Mouse (Mus musculus): ENCODE results near the gene Nrxn1. TPM values are rescaled to one million over a fixed set of nuclear protein-coding genes. Genes with fewer than 3 reads are reported as not detected.
A peak's percentile ranks its signal among the peaks of the same experiment; 100 is the strongest.

Nrxn1 gene
- polyA plus RNA-seq, 1 experiment from 2014 or later = 41.7 TPM

- no peak for ATAC-seq (ENCODE audit: low FRiP score)
- H3K27ac ChIP-seq = no peak overlapping the region
- no peaks in the 10 kb centered on the region for H3K27me3 ChIP-seq
- no peaks in the 10 kb centered on the region for H3K9me3 ChIP-seq
- no peaks in the 10 kb centered on the region for H3K4me1 ChIP-seq
- H3K9ac ChIP-seq = no peak overlapping the region
- WGBS = 86% methylated on average over 2 of the region's 2 CpGs
- no peaks in the 10 kb centered on the region for H3K36me3 ChIP-seq (replicated peaks)
- H3K4me3 ChIP-seq (replicated peaks) = no peak overlapping the region
- no peak overlapping the region for H3K4me2 ChIP-seq
These were observed 157.9 kb downstream of the Nrxn1 start for GRCm38 (mm10) chr17:90934929-90935328.

- ATAC-seq (ENCODE audit: low FRiP score) = no peak
- H3K4me3 ChIP-seq (replicated peaks) = no peak overlapping the region
- no peaks in the 10 kb centered on the region for H3K27me3 ChIP-seq
- H3K9ac ChIP-seq = no peak overlapping the region
- H3K4me2 ChIP-seq = no peak overlapping the region
- no peaks in the 10 kb centered on the region for H3K4me1 ChIP-seq
- no peak overlapping the region for H3K27ac ChIP-seq
- H3K9me3 ChIP-seq = no peaks in the 10 kb centered on the region
- no peaks in the 10 kb centered on the region for H3K36me3 ChIP-seq (replicated peaks)
- WGBS = 81% methylated on average over 2 of the region's 2 CpGs
These were observed 179.6 kb downstream of the Nrxn1 start for GRCm38 (mm10) chr17:90913320-90913719.

- H3K9me3 ChIP-seq = no peaks in the 10 kb centered on the region
- no peaks in the 10 kb centered on the region for H3K4me1 ChIP-seq
- ATAC-seq (ENCODE audit: low FRiP score) = no peak
- H3K27me3 ChIP-seq = no peaks in the 10 kb centered on the region
- no peaks in the 10 kb centered on the region for H3K36me3 ChIP-seq (replicated peaks)
- no peak overlapping the region for H3K9ac ChIP-seq
- H3K4me3 ChIP-seq (replicated peaks) = no peak overlapping the region
- H3K27ac ChIP-seq = no peak overlapping the region
- WGBS = 90% methylated on average over 2 of the region's 2 CpGs
- no peak overlapping the region for H3K4me2 ChIP-seq
These were observed 180.1 kb downstream of the Nrxn1 start for GRCm38 (mm10) chr17:90912746-90913145.

GRCm38 (mm10) chr17:90912341-90912740 lies 180.5 kb downstream of the Nrxn1 start:
- Histone ChIP-seq H3K4me2 (no peak overlapping the region), H3K4me3 (replicated peaks) (no peak overlapping the region), H3K4me1 (no peaks in the 10 kb centered on the region), H3K36me3 (replicated peaks) (no peaks in the 10 kb centered on the region), H3K9me3 (no peaks in the 10 kb centered on the region), H3K9ac (no peak overlapping the region), H3K27ac (no peak overlapping the region), H3K27me3 (no peaks in the 10 kb centered on the region)
- no peak for ATAC-seq (ENCODE audit: low FRiP score)

- Histone ChIP-seq H3K36me3 (replicated peaks) (no peaks in the 10 kb centered on the region), H3K9me3 (no peaks in the 10 kb centered on the region), H3K27ac (no peak overlapping the region), H3K4me3 (replicated peaks) (no peak overlapping the region), H3K4me1 (no peaks in the 10 kb centered on the region), H3K4me2 (no peak overlapping the region), H3K9ac (no peak overlapping the region), H3K27me3 (no peaks in the 10 kb centered on the region)
- ATAC-seq (ENCODE audit: low FRiP score) = 0 out of 2 replicates have a peak, but pooled peaks have one; percentile 36
- WGBS = 82% methylated on average over 6 of the region's 6 CpGs
These were observed 186.5 kb downstream of the Nrxn1 start for GRCm38 (mm10) chr17:90906118-90907093.

- Histone ChIP-seq H3K36me3 (replicated peaks) (no peaks in the 10 kb centered on the region), H3K9me3 (no peaks in the 10 kb centered on the region), H3K27me3 (no peaks in the 10 kb centered on the region), H3K4me1 (no peaks in the 10 kb centered on the region), H3K9ac (no peak overlapping the region), H3K4me2 (no peak overlapping the region), H3K4me3 (replicated peaks) (no peak overlapping the region), H3K27ac (no peak overlapping the region)
- ATAC-seq (ENCODE audit: low FRiP score) = no peak
- 94% methylated on average over 5 of the region's 5 CpGs for WGBS
These were observed 187.7 kb downstream of the Nrxn1 start for GRCm38 (mm10) chr17:90905143-90905542.

- H3K27ac ChIP-seq = peak overlapping the region; percentile 69
- no peak overlapping the region for H3K4me2 ChIP-seq
- no peaks in the 10 kb centered on the region for H3K27me3 ChIP-seq
- ATAC-seq (ENCODE audit: low FRiP score) = peak; percentile 96
- H3K4me1 ChIP-seq = peaks cover 7% of the 10 kb centered on the region
- H3K36me3 ChIP-seq (replicated peaks) = no peaks in the 10 kb centered on the region
- H3K9ac ChIP-seq = no peak overlapping the region
- 22% methylated on average over 4 of the region's 4 CpGs for WGBS
- no peak overlapping the region for H3K4me3 ChIP-seq (replicated peaks)
- no peaks in the 10 kb centered on the region for H3K9me3 ChIP-seq
These were observed 200.3 kb downstream of the Nrxn1 start for GRCm38 (mm10) chr17:90892327-90893259.

GRCm38 (mm10) chr17:90891711-90892110 lies 201.2 kb downstream of the Nrxn1 start:
- ATAC-seq (ENCODE audit: low FRiP score) = no peak
- WGBS = 46% methylated on average over 1 of the region's 1 CpGs

GRCm38 (mm10) chr17:90857225-90857624 lies 235.6 kb downstream of the Nrxn1 start:
- Histone ChIP-seq H3K4me1 (peaks cover 10% of the 10 kb centered on the region; the same call in 1 of the 2 replicates), H3K9ac (no peak overlapping the region), H3K27me3 (no peaks in the 10 kb centered on the region), H3K4me3 (replicated peaks) (no peak overlapping the region), H3K36me3 (replicated peaks) (no peaks in the 10 kb centered on the region), H3K9me3 (no peaks in the 10 kb centered on the region), H3K4me2 (no peak overlapping the region), H3K27ac (no peak overlapping the region)
- ATAC-seq (ENCODE audit: low FRiP score) = no peak
- WGBS = 54% methylated on average over 2 of the region's 2 CpGs

More at GRCm38 (mm10) chr17:90891711-90892110, 201.2 kb downstream of the Nrxn1 start:
- no peak overlapping the region for H3K27ac ChIP-seq
- H3K4me3 ChIP-seq (replicated peaks) = no peak overlapping the region
- no peak overlapping the region for H3K4me2 ChIP-seq
- H3K9ac ChIP-seq = no peak overlapping the region
- H3K4me1 ChIP-seq = peaks cover 7% of the 10 kb centered on the region
- H3K9me3 ChIP-seq = no peaks in the 10 kb centered on the region
- H3K27me3 ChIP-seq = no peaks in the 10 kb centered on the region
- H3K36me3 ChIP-seq (replicated peaks) = no peaks in the 10 kb centered on the region

GRCm38 (mm10) chr17:90843876-90844275 lies 249.0 kb downstream of the Nrxn1 start:
- no peak for ATAC-seq (ENCODE audit: low FRiP score)
- Histone ChIP-seq H3K4me1 (no peaks in the 10 kb centered on the region; the same call in 1 of the 2 replicates), H3K27me3 (no peaks in the 10 kb centered on the region), H3K9me3 (no peaks in the 10 kb centered on the region), H3K4me2 (no peak overlapping the region), H3K9ac (no peak overlapping the region), H3K4me3 (replicated peaks) (no peak overlapping the region), H3K36me3 (replicated peaks) (no peaks in the 10 kb centered on the region), H3K27ac (no peak overlapping the region)
- 4% methylated on average over 1 of the region's 1 CpGs for WGBS

- Histone ChIP-seq H3K27me3 (no peaks in the 10 kb centered on the region), H3K27ac (no peak overlapping the region), H3K4me2 (no peak overlapping the region), H3K4me1 (no peaks in the 10 kb centered on the region; the same call in 1 of the 2 replicates), H3K36me3 (replicated peaks) (no peaks in the 10 kb centered on the region), H3K4me3 (replicated peaks) (no peak overlapping the region), H3K9ac (no peak overlapping the region), H3K9me3 (no peaks in the 10 kb centered on the region)
- no peak for ATAC-seq (ENCODE audit: low FRiP score)
These were observed 249.7 kb downstream of the Nrxn1 start for GRCm38 (mm10) chr17:90843072-90843611.

GRCm38 (mm10) chr17:90837022-90837414 lies 255.9 kb downstream of the Nrxn1 start:
- ATAC-seq (ENCODE audit: low FRiP score) = peak; percentile 80
- Histone ChIP-seq H3K27ac (no peak overlapping the region), H3K4me1 (peaks cover 11% of the 10 kb centered on the region), H3K36me3 (replicated peaks) (no peaks in the 10 kb centered on the region), H3K9me3 (no peaks in the 10 kb centered on the region), H3K9ac (no peak overlapping the region), H3K4me2 (no peak overlapping the region), H3K27me3 (no peaks in the 10 kb centered on the region), H3K4me3 (replicated peaks) (no peak overlapping the region)

Measured in forebrain, embryonic 12.5 days (tissue).